Mouse (Mus musculus) intestine, embryonic 16.5 days (tissue): ENCODE measurements at regions not wholly inside any gene's neighbourhood (a gene's known extent, or its start where the extent isn't known, plus 50 kb on each side); places are given as distances from the start of the nearest gene placed in this dataset.

ENCODE experiments used
- ATAC-seq: fragments of 200-750 bp; cut with Nextera tagmentation; 2 replicates; pipeline ENCODE4 v1.8.0; 2017; ENCODE audit warnings: moderate TSS enrichment, moderate library complexity
- H3K27ac ChIP-seq: fragments of 300-500 bp; sonication (generic); 2 replicates; pipeline ENCODE4 v1.5.1; 2014; ENCODE audit warnings: mild to moderate bottlenecking, low read length
- H3K27me3 ChIP-seq: fragments of 300-500 bp; sonication (generic); replicated peaks from 2 replicates; pipeline ENCODE4 v1.6.1; 2014; ENCODE audit warnings: low read length, control low read depth, mixed read lengths; ENCODE audit not compliant: control insufficient read depth, insufficient read depth
- H3K36me3 ChIP-seq: fragments of 300-500 bp; sonication (generic); 2 replicates; pipeline ENCODE4 v1.6.1; 2014; ENCODE audit warnings: low read length, control low read depth; ENCODE audit not compliant: control insufficient read depth, insufficient read depth
- H3K4me1 ChIP-seq: fragments of 300-500 bp; sonication (generic); 2 replicates; pipeline ENCODE4 v1.6.1; 2014; ENCODE audit warnings: low read length, control low read depth, mixed read lengths; ENCODE audit not compliant: control insufficient read depth, insufficient read depth
- H3K4me2 ChIP-seq: fragments of 300-500 bp; sonication (generic); 2 replicates; pipeline ENCODE4 v1.6.1; 2014; ENCODE audit warnings: low read depth, low read length, control low read depth
- H3K4me3 ChIP-seq: fragments of 300-500 bp; sonication (generic); 2 replicates; pipeline ENCODE4 v1.5.1; 2014; ENCODE audit warnings: mild to moderate bottlenecking, low read length
- H3K9ac ChIP-seq: fragments of 300-500 bp; sonication (generic); 2 replicates; pipeline ENCODE4 v1.6.1; 2014; ENCODE audit warnings: low read depth, low read length
- H3K9me3 ChIP-seq: fragments of 300-500 bp; sonication (generic); 2 replicates; pipeline ENCODE4 v1.6.1; 2016; ENCODE audit warnings: low read length, control low read depth; ENCODE audit not compliant: control insufficient read depth
- WGBS: fragments of 180-500 bp; shearing (Covaris S2); extraction: QIAGEN DNeasy Blood & Tissue Kit; methylation state at CpG from one replicate; pipeline ENCODE4 v1.1.7; 2014; 5-methylcytosine and 5-hydroxymethylcytosine counted together

- 7% methylated on average over 9 of the region's 9 CpGs for WGBS
- H3K4me1 ChIP-seq = no peaks in the 10 kb centered on the region
- no peak overlapping the region for H3K9ac ChIP-seq
- ATAC-seq = no peak
- no peak overlapping the region for H3K4me3 ChIP-seq
- H3K27me3 ChIP-seq = no peaks in the 10 kb centered on the region
- no peaks in the 10 kb centered on the region for H3K9me3 ChIP-seq
- H3K4me2 ChIP-seq = no peak overlapping the region
- H3K36me3 ChIP-seq = no peaks in the 10 kb centered on the region
- no peak overlapping the region for H3K27ac ChIP-seq
Measured at GRCm38 (mm10) chr11:82618457-82618856, 145.7 kb downstream of the Cct6b start.

DNA sequence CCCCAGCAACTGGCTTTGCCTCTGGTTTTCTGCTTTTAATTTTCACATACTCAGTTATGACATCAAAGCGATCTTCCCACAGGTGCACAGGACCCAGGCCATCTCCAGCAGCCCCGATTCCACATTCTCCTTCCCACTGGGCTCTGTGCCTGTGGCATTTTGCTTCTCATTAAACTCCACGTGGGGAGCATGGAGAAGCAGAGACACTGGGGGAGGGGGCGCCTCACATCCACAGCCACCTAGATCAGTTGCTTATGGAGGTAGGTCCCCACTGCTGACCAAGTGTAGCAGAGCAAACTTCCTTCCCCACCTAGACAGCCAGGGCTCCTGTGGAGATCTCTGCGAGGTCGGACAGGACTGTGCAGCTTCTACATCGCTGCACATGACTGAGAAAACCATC is 147.3 kb downstream of the Cct6b start:
- H3K9me3 ChIP-seq = no peaks in the 10 kb centered on the region

GRCm38 (mm10) chr11:82614356-82614755 is 149.8 kb downstream of the Cct6b start:
- WGBS = 91% methylated on average over 9 of the region's 9 CpGs
- Histone ChIP-seq H3K9ac (no peak overlapping the region), H3K4me1 (no peaks in the 10 kb centered on the region), H3K9me3 (no peaks in the 10 kb centered on the region), H3K4me3 (no peak overlapping the region), H3K27me3 (no peaks in the 10 kb centered on the region), H3K4me2 (no peak overlapping the region), H3K27ac (no peak overlapping the region), H3K36me3 (no peaks in the 10 kb centered on the region)
- ATAC-seq = no peak

More for the DNA sequence above, 147.3 kb downstream of the Cct6b start:
- Histone ChIP-seq H3K4me2 (no peak overlapping the region), H3K36me3 (no peaks in the 10 kb centered on the region), H3K4me1 (no peaks in the 10 kb centered on the region), H3K27me3 (no peaks in the 10 kb centered on the region), H3K27ac (no peak overlapping the region), H3K9ac (no peak overlapping the region), H3K4me3 (no peak overlapping the region)
- ATAC-seq = no peak
- WGBS = 64% methylated on average over 7 of the region's 7 CpGs

DNA sequence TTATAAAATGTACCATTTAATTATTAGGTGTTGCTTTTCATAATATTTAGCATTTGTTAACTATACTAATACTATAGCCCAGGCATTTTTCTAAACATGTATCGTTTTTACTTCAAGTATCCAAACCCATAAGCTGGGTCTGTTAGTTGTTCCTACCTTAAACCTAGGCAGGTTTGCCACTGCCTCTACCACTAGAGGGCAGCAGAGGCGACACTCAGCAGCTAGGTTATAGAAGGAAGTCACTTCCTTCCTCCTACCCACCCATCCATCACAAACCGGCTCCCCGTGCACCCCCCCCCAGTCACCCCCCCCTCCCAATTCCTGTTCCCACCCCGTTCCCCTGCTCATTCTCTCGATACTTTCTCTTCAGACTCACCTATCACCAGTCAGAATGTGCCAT is 150.6 kb downstream of the Cct6b start:
- ATAC-seq = no peak
- H3K27me3 ChIP-seq = no peaks in the 10 kb centered on the region

GRCm38 (mm10) chr11:82612026-82612425 is 152.1 kb downstream of the Cct6b start:
- no peak overlapping the region for H3K4me2 ChIP-seq
- H3K27ac ChIP-seq = no peak overlapping the region
- H3K36me3 ChIP-seq = no peaks in the 10 kb centered on the region
- ATAC-seq = no peak
- H3K9ac ChIP-seq = no peak overlapping the region
- H3K9me3 ChIP-seq = no peaks in the 10 kb centered on the region
- no peak overlapping the region for H3K4me3 ChIP-seq
- no peaks in the 10 kb centered on the region for H3K27me3 ChIP-seq
- H3K4me1 ChIP-seq = no peaks in the 10 kb centered on the region

More for the DNA sequence above, 150.6 kb downstream of the Cct6b start:
- no peak overlapping the region for H3K27ac ChIP-seq
- no peak overlapping the region for H3K4me2 ChIP-seq
- no peaks in the 10 kb centered on the region for H3K4me1 ChIP-seq
- WGBS = 14% methylated on average over 6 of the region's 6 CpGs
- no peaks in the 10 kb centered on the region for H3K9me3 ChIP-seq
- H3K9ac ChIP-seq = no peak overlapping the region
- no peaks in the 10 kb centered on the region for H3K36me3 ChIP-seq
- H3K4me3 ChIP-seq = no peak overlapping the region

DNA sequence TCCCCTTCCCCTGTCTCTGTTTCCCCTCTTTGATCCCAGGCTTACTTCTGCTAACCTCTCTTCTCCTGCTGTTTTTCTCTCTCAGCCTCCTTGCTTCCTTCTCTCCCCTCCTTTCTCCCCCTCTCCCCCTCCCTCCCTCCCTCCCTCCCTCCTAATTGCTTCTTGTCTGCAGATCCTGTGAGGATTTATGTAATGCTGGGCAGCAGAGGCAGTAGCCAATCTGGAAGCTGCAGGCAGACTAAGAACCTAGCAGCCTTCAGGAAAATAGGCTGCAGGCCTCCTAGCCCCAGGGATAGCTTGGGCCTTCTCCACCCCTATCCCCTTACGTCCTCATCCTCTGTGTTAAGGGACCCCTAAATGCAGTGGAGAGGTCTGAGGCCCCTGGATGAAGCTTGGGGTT is 155.2 kb downstream of the Cct6b start:
- H3K4me2 ChIP-seq = no peak overlapping the region
- no peak overlapping the region for H3K4me3 ChIP-seq
- no peaks in the 10 kb centered on the region for H3K4me1 ChIP-seq
- 29% methylated on average over 1 of the region's 1 CpGs for WGBS
- H3K27me3 ChIP-seq = no peaks in the 10 kb centered on the region
- no peaks in the 10 kb centered on the region for H3K9me3 ChIP-seq
- ATAC-seq = no peak
- H3K27ac ChIP-seq = no peak overlapping the region
- H3K36me3 ChIP-seq = no peaks in the 10 kb centered on the region
- no peak overlapping the region for H3K9ac ChIP-seq

- Histone ChIP-seq H3K27ac (no peak overlapping the region), H3K9me3 (no peaks in the 10 kb centered on the region), H3K4me1 (no peaks in the 10 kb centered on the region; the same call in 1 of the 2 replicates), H3K27me3 (no peaks in the 10 kb centered on the region), H3K4me2 (no peak overlapping the region), H3K9ac (no peak overlapping the region), H3K4me3 (no peak overlapping the region), H3K36me3 (no peaks in the 10 kb centered on the region)
- 68% methylated on average over 5 of the region's 5 CpGs for WGBS
- ATAC-seq = no peak
Measured at GRCm38 (mm10) chr11:82607661-82608060, 156.5 kb downstream of the Cct6b start.

DNA sequence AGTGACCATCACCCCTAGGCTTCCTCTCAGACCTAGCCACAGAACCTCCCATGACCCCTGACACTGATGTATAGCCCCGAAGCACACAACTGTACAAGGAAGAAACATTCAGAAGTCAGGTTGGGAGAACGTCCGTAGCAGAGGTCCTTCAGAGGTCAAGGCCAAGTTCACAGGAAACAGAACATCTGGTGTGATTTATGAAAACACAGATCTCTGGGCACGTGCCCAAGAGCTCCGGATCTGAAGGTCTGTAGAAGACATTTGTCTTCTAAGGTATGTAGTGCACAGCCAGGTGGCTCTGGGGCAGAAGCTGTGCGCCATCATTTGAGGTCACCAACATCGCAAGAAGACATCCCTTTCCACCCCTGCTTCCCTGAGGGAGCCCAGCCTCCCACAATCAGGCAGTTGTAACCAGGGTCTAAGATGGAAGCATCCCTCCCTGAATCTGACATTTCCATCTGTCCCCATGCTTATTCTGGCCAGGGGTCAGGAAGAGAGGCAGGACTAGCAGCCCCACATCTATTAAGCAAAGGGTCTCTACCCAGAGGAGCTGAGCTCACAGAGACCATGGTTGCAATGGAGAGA is 159.8 kb downstream of the Cct6b start:
- no peak overlapping the region for H3K27ac ChIP-seq
- no peaks in the 10 kb centered on the region; the same call in 1 of the 2 replicates for H3K4me1 ChIP-seq
- no peak overlapping the region for H3K4me2 ChIP-seq
- H3K27me3 ChIP-seq = no peaks in the 10 kb centered on the region
- ATAC-seq = no peak
- H3K9ac ChIP-seq = no peak overlapping the region
- H3K9me3 ChIP-seq = no peaks in the 10 kb centered on the region
- no peak overlapping the region for H3K4me3 ChIP-seq
- WGBS = 44% methylated on average over 7 of the region's 7 CpGs
- H3K36me3 ChIP-seq = no peaks in the 10 kb centered on the region

DNA sequence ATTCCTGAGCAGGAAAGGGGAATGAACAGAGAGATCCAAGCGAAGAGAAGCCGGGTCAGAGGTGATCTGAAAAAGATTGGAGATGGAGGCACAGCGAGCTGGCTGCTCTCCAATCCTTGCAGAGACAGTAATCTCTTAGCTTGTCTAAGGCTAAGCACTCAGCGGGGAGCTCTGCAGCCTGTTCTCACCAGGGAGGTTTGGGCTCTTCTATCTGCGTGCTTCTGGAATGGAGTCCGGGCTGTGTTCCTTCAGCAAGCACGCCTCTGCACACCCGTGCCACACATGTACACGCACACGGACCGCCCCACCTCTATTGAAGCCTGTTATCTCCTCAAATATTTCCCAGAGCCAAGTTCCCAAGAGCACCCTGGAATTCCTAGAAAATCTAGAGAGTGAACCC is 161.3 kb downstream of the Cct6b start:
- no peak overlapping the region for H3K9ac ChIP-seq
- H3K4me3 ChIP-seq = no peak overlapping the region
- H3K27ac ChIP-seq = no peak overlapping the region
- no peaks in the 10 kb centered on the region; the same call in 1 of the 2 replicates for H3K4me1 ChIP-seq
- no peak overlapping the region for H3K4me2 ChIP-seq
- WGBS = 16% methylated on average over 11 of the region's 11 CpGs
- H3K36me3 ChIP-seq = no peaks in the 10 kb centered on the region
- no peaks in the 10 kb centered on the region for H3K9me3 ChIP-seq
- 0 out of 2 replicates have a peak, but pooled peaks cover 2% of the 10 kb centered on the region for H3K27me3 ChIP-seq
- ATAC-seq = no peak

- WGBS = 48% methylated on average over 2 of the region's 2 CpGs
- no peak for ATAC-seq
Measured at GRCm38 (mm10) chr11:82602250-82602649, 161.9 kb downstream of the Cct6b start.

More at GRCm38 (mm10) chr11:82602250-82602649, 161.9 kb downstream of the Cct6b start:
- no peaks in the 10 kb centered on the region for H3K9me3 ChIP-seq
- no peak overlapping the region for H3K4me3 ChIP-seq
- no peak overlapping the region for H3K9ac ChIP-seq
- 0 out of 2 replicates have a peak, but pooled peaks cover 3% of the 10 kb centered on the region for H3K27me3 ChIP-seq
- no peak overlapping the region for H3K4me2 ChIP-seq
- no peak overlapping the region for H3K27ac ChIP-seq
- no peaks in the 10 kb centered on the region for H3K36me3 ChIP-seq
- H3K4me1 ChIP-seq = no peaks in the 10 kb centered on the region; the same call in 1 of the 2 replicates
